Mouse (Mus musculus) heart, embryonic 12.5 days (tissue): ENCODE results near the gene Dcp1b. TPM values are rescaled to one million over a fixed set of nuclear protein-coding genes. Genes with fewer than 3 reads are reported as not detected.

Experiments used
- ATAC-seq: fragments of 200-750 bp; cut with Nextera tagmentation; 2 replicates; pipeline ENCODE4 v1.8.0; 2017; ENCODE audit warnings: moderate TSS enrichment, moderate library complexity; ENCODE audit not compliant: insufficient number of reproducible peaks, low FRiP score
- H3K27ac ChIP-seq: fragments of 300-500 bp; sonication (generic); 2 replicates; pipeline ENCODE4 v1.5.1; 2016; ENCODE audit warnings: mild to moderate bottlenecking, moderate library complexity; ENCODE audit not compliant: poor library complexity, severe bottlenecking
- H3K27me3 ChIP-seq: fragments of 300-500 bp; sonication (generic); replicated peaks from 2 replicates; pipeline ENCODE4 v1.6.1; 2016; ENCODE audit warnings: mild to moderate bottlenecking, moderate library complexity
- H3K36me3 ChIP-seq: fragments of 300-500 bp; sonication (generic); 2 replicates; pipeline ENCODE4 v1.6.1; 2016; ENCODE audit warnings: mild to moderate bottlenecking, moderate library complexity
- H3K4me1 ChIP-seq: fragments of 300-500 bp; sonication (generic); replicated peaks from 2 replicates; pipeline ENCODE4 v1.6.1; 2016; ENCODE audit warnings: mild to moderate bottlenecking
- H3K4me2 ChIP-seq: fragments of 300-500 bp; sonication (generic); 2 replicates; pipeline ENCODE4 v1.6.1; 2016; ENCODE audit warnings: mild to moderate bottlenecking, moderate library complexity
- H3K4me3 ChIP-seq: fragments of 300-500 bp; sonication (generic); 2 replicates; pipeline ENCODE4 v1.5.1; 2016; ENCODE audit warnings: mild to moderate bottlenecking
- H3K9ac ChIP-seq: fragments of 300-500 bp; sonication (generic); 2 replicates; pipeline ENCODE4 v1.6.1; 2016; ENCODE audit warnings: mild to moderate bottlenecking, moderate library complexity
- H3K9me3 ChIP-seq: fragments of 300-500 bp; sonication (generic); replicated peaks from 2 replicates; pipeline ENCODE4 v1.6.1; 2016; ENCODE audit warnings: mild to moderate bottlenecking, moderate library complexity
- WGBS: fragments of 180-500 bp; shearing (Covaris S2); methylation state at CpG from one replicate; pipeline ENCODE4 v1.1.7; 2016; 5-methylcytosine and 5-hydroxymethylcytosine counted together
- polyA plus RNA-seq: library from polyadenylated mRNA; unstranded; fragments of >200 nt; fragmentation: Nextera tagmentation; extraction: Ambion mirVana; gene quantifications from 2 replicates; pipeline ENCODE4 v1.2.1, GENCODE M21; 2016

Gene Dcp1b
- polyA plus RNA-seq, result 6.3 TPM in 2 replicates

GRCm38 (mm10) chr6:119175078-119175853 is at the start of gene Dcp1b:
TSS of gene Dcp1b (plus strand) at chr6:119175253.
- peak within 1 kb of the TSS; percentile 83 for H3K9ac ChIP-seq
- H3K9me3 ChIP-seq, result no peaks in the 10 kb centered on the region
- H3K27ac ChIP-seq, result peak within 1 kb of the TSS; percentile 88
- H3K36me3 ChIP-seq, result no peaks in the 10 kb centered on the region
- H3K4me3 ChIP-seq, result peak within 1 kb of the TSS; percentile 81
- under 1% methylated on average over 65 of the region's 65 CpGs for WGBS
- peak; percentile 91 for ATAC-seq
- no peaks in the 10 kb centered on the region for H3K27me3 ChIP-seq
- peak within 1 kb of the TSS; percentile 76 for H3K4me2 ChIP-seq
- peaks cover 56% of the 10 kb centered on the region for H3K4me1 ChIP-seq

DNA sequence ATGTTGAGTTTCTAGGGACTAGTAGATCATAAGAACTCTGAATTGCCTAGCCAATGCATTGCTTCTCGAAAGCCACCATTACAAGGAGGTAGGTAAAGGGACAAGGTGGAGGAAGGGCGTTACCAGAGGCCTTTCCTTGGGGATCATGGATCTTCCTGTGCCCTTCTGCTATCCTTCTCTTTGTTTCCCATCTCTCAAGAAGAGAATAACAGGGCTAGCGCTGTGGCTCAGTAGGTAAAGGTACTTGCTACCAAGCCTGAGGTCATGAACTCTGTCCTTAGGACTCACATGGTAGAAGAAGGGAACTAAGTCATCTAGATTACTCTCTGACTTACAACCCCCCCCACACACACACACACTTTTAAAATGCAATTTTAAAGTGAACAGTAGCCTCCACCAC is 48.1 kb upstream of the Dcp1b start:
- Histone ChIP-seq H3K9ac (no peak overlapping the region), H3K4me1 (peaks cover 43% of the 10 kb centered on the region), H3K9me3 (0 out of 2 replicates have a peak, but pooled peaks cover 3% of the 10 kb centered on the region), H3K36me3 (peaks cover 5% of the 10 kb centered on the region; the same call in 1 of the 2 replicates), H3K27ac (no peak overlapping the region), H3K27me3 (no peaks in the 10 kb centered on the region), H3K4me3 (no peak overlapping the region), H3K4me2 (no peak overlapping the region)
- WGBS, result 86% methylated on average over 3 of the region's 3 CpGs
- ATAC-seq, result no peak

DNA sequence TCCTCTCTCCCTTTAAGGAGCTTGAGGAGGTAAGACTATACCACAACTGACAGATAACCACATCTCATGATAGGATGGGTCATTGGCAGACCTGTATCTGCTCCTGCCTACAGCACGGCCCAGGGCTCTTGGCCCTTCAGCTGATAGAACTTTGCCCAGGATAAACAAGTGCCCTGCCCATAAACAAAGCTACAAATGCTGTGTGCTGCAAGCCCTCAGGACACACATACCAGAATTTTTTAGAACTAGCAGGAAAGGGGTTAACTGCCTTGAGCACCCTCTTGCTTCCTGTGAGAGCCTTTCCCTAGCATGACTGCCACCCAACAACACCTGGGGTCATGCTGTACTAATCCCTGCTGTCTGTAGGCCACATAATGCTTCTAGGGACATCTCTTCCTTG is 47.0 kb upstream of the Dcp1b start:
- 70% methylated on average over 1 of the region's 1 CpGs for whole genome bisulfite sequencing
- H3K27ac ChIP-seq, result no peak overlapping the region

GRCm38 (mm10) chr6:119128521-119128920 is 46.5 kb upstream of the Dcp1b start:
- Histone ChIP-seq H3K27ac (no peak overlapping the region), H3K9me3 (0 out of 2 replicates have a peak, but pooled peaks cover 3% of the 10 kb centered on the region), H3K4me1 (peaks cover 56% of the 10 kb centered on the region), H3K4me3 (no peak overlapping the region), H3K36me3 (no peaks in the 10 kb centered on the region; the same call in 1 of the 2 replicates), H3K9ac (no peak overlapping the region), H3K4me2 (no peak overlapping the region), H3K27me3 (no peaks in the 10 kb centered on the region)
- WGBS, result 90% methylated on average over 8 of the region's 8 CpGs
- ATAC-seq, result no peak

More for the DNA sequence above, 47.0 kb upstream of the Dcp1b start:
- Histone ChIP-seq H3K9me3 (0 out of 2 replicates have a peak, but pooled peaks cover 3% of the 10 kb centered on the region), H3K36me3 (no peaks in the 10 kb centered on the region; the same call in 1 of the 2 replicates), H3K9ac (no peak overlapping the region), H3K27me3 (no peaks in the 10 kb centered on the region), H3K4me1 (peaks cover 51% of the 10 kb centered on the region), H3K4me3 (no peak overlapping the region), H3K4me2 (no peak overlapping the region)
- no peak for ATAC-seq

GRCm38 (mm10) chr6:119129664-119130063 is 45.4 kb upstream of the Dcp1b start:
- Histone ChIP-seq H3K4me3 (no peak overlapping the region), H3K9me3 (0 out of 2 replicates have a peak, but pooled peaks cover 3% of the 10 kb centered on the region), H3K27ac (no peak overlapping the region), H3K4me1 (peaks cover 62% of the 10 kb centered on the region), H3K9ac (no peak overlapping the region), H3K36me3 (no peaks in the 10 kb centered on the region; the same call in 1 of the 2 replicates), H3K4me2 (no peak overlapping the region), H3K27me3 (no peaks in the 10 kb centered on the region)
- no peak for ATAC-seq
- WGBS, result 69% methylated on average over 5 of the region's 5 CpGs

DNA sequence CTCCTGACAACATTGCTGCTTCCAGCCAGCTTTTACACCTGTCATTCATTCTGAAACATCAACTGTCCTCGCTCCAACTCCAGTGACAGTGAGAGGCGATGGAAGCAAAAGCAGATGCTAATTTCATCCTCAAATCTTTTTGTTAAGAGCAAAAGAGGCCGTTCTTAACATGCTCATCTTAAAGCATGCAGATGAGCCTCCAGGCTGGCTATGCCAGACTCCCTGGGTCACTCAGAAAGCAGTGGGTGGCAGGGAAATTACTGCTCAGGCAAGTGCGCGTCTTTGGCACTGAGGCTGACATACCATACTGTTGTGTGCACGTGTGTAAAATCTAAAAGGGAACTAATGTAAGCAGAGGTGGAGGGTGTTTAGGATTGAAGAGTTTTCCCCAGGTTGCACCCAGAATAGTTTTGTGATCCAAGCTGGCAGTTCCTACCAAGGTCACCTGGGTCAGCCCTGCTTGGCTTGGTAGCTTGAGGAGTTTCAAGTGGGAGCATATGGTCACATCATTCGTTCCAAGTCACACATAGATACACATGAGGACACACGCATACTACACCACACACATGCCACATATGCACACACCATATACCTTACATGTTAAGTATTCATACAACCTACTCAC is 42.8 kb upstream of the Dcp1b start:
- no peak overlapping the region for H3K4me3 ChIP-seq
- no peak for ATAC-seq
- no peaks in the 10 kb centered on the region for H3K9me3 ChIP-seq
- peaks cover 63% of the 10 kb centered on the region for H3K4me1 ChIP-seq
- 62% methylated on average over 8 of the region's 8 CpGs for WGBS
- H3K36me3 ChIP-seq, result no peaks in the 10 kb centered on the region
- 0 out of 2 replicates have a peak overlapping the region, but pooled peaks have one; percentile 25 for H3K9ac ChIP-seq
- peak overlapping the region; percentile 40 for H3K27ac ChIP-seq
- no peak overlapping the region for H3K4me2 ChIP-seq
- no peaks in the 10 kb centered on the region for H3K27me3 ChIP-seq

DNA sequence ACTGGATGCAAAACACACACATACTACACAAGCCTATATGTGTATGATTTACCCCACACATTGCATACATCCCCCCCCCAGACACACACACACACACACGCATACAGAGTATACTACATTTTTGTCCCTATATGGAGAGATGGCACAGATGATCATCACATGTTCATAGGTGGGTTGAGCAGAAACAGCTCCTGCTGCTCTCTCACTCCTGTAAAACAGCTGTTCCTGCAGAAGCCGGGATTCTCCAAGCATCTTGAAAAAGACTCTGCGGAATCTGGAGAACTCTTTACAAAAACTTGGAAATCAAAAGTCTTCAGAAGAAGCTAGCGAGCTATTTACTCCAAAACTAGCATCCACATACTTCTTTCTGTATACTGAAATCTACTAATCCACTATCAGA is 42.2 kb upstream of the Dcp1b start:
- Histone ChIP-seq H3K4me3 (no peak overlapping the region), H3K9ac (no peak overlapping the region), H3K4me1 (peaks cover 68% of the 10 kb centered on the region), H3K36me3 (no peaks in the 10 kb centered on the region), H3K4me2 (no peak overlapping the region), H3K27ac (no peak overlapping the region), H3K9me3 (no peaks in the 10 kb centered on the region), H3K27me3 (no peaks in the 10 kb centered on the region)
- no peak for ATAC-seq
- 92% methylated on average over 4 of the region's 4 CpGs for WGBS

DNA sequence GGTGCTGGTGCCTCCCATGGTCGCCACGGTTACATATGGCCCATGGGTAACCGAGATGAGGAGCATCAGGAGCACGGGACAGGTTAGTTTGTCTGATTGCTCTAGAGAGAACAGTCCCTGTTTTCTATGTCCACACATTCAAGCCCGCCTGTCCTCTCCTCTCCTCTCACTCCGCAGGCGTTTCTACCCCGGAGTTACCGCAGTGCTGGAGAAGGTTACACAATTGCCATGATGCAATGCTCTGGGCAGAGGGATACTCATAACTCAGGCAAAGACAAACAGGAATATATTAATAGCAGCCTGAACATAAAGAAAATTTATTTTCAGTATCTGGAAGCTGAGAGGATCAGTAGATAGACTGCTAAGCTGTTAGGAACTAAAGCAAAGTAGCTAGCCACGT is 37.3 kb upstream of the Dcp1b start:
- Histone ChIP-seq H3K4me1 (peaks cover 59% of the 10 kb centered on the region), H3K4me3 (no peak overlapping the region), H3K27me3 (no peaks in the 10 kb centered on the region), H3K9me3 (no peaks in the 10 kb centered on the region), H3K9ac (no peak overlapping the region), H3K36me3 (0 out of 2 replicates have a peak, but pooled peaks cover 5% of the 10 kb centered on the region), H3K27ac (no peak overlapping the region; the same call in 1 of the 2 replicates), H3K4me2 (no peak overlapping the region)
- 78% methylated on average over 10 of the region's 10 CpGs for WGBS
- ATAC-seq, result no peak

- H3K9me3 ChIP-seq, result no peaks in the 10 kb centered on the region
- 8% methylated on average over 7 of the region's 7 CpGs for WGBS
- peak overlapping the region; percentile 20 for H3K4me3 ChIP-seq
- H3K27ac ChIP-seq, result peak overlapping the region; percentile 94
- H3K36me3 ChIP-seq, result 0 out of 2 replicates have a peak, but pooled peaks cover 5% of the 10 kb centered on the region
- peak overlapping the region; percentile 61 for H3K4me2 ChIP-seq
- peaks cover 54% of the 10 kb centered on the region for H3K4me1 ChIP-seq
- peak overlapping the region; percentile 47; the same call in 1 of the 2 replicates for H3K9ac ChIP-seq
- peak; percentile 77 for ATAC-seq
- H3K27me3 ChIP-seq, result no peaks in the 10 kb centered on the region
Observed at GRCm38 (mm10) chr6:119139561-119139960, 35.5 kb upstream of the Dcp1b start.

GRCm38 (mm10) chr6:119145109-119145508 is 29.9 kb upstream of the Dcp1b start:
- Histone ChIP-seq H3K27ac (no peak overlapping the region), H3K4me2 (no peak overlapping the region), H3K36me3 (peaks cover 15% of the 10 kb centered on the region), H3K9me3 (no peaks in the 10 kb centered on the region), H3K27me3 (no peaks in the 10 kb centered on the region), H3K4me3 (no peak overlapping the region), H3K9ac (no peak overlapping the region), H3K4me1 (peaks cover 41% of the 10 kb centered on the region)
- ATAC-seq, result no peak
- 26% methylated on average over 4 of the region's 4 CpGs for WGBS

DNA sequence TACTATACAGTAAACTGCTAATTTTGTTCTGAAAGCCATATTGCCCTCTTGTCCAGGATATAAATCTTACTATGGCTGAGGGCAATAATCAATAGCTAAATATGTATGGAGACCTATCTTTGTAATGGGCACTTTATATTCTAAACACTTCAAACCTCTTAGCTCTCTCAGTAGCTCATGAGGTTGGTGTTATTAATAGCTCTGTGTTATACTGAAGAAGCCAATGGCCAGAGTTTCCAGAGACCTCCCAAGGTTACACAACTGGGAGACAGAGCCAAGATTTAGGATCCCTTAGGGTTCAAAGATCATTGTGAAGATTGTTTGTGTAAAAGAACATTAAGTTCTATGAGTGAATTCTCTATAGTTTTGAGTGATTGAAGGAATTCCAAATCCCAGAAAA is 9.4 kb upstream of the Dcp1b start:
- H3K4me2 ChIP-seq, result no peak overlapping the region
- no peak for ATAC-seq
- H3K4me1 ChIP-seq, result peaks cover 33% of the 10 kb centered on the region
- peak overlapping the region; percentile 44 for H3K27ac ChIP-seq
- peaks cover 24% of the 10 kb centered on the region for H3K36me3 ChIP-seq
- H3K27me3 ChIP-seq, result no peaks in the 10 kb centered on the region
- no peak overlapping the region for H3K4me3 ChIP-seq
- no peak overlapping the region for H3K9ac ChIP-seq
- H3K9me3 ChIP-seq, result no peaks in the 10 kb centered on the region
